Mouse (Mus musculus) hindbrain, embryonic 10.5 days (tissue): ENCODE results near the gene Litaf. TPM values are rescaled to one million over a fixed set of nuclear protein-coding genes. Genes with fewer than 3 reads are reported as not detected.

Source experiments
- polyA plus RNA-seq: library from polyadenylated mRNA; unstranded; fragments of >200 nt; fragmentation: Nextera tagmentation; extraction: Ambion mirVana; gene quantifications from 2 replicates; pipeline ENCODE4 v1.2.1, GENCODE M21; 2016

Litaf gene
- polyA plus RNA-seq, 1 experiment from 2014 or later, result 88.8 TPM

Other genes with a start within 250 kb of the Litaf start
- gene Rmi2, start 231.1 kb downstream of the Litaf start, polyA plus RNA-seq, result 2.5 and 4.7 TPM in 2 replicates
- gene Snn, start 5.2 kb downstream of the Litaf start, polyA plus RNA-seq, result 84.0 and 94.7 TPM in 2 replicates
- gene Txndc11, start 68.5 kb upstream of the Litaf start, polyA plus RNA-seq, result 28.4 and 28.7 TPM in 2 replicates
- gene Zc3h7a, start 110.2 kb upstream of the Litaf start, polyA plus RNA-seq, result 85.7 and 89.3 TPM in 2 replicates
- gene Rsl1d1, start 137.2 kb upstream of the Litaf start, polyA plus RNA-seq, result 212 and 259 TPM in 2 replicates
- 70.6 and 83.2 TPM in 2 replicates for gene Gspt1, start 188.2 kb upstream of the Litaf start, polyA plus RNA-seq
- gene Tnfrsf17, start 247.7 kb upstream of the Litaf start, polyA plus RNA-seq, result not detected in 2 replicates